Mouse (Mus musculus): ENCODE measurements around the gene Phf21a.

GRCm38 (mm10) chr2:92082196-92082595 lies 10.7 kb upstream of the Phf21a start:
- TF ChIP-seq POLR2A (IDR thresholded peaks at IDR 0.05; ENCODE audit: insufficient read depth, low read length) (no peak), CTCF (IDR thresholded peaks at IDR 0.05; ENCODE audit: low read depth, low read length) (no peak), EP300 (IDR thresholded peaks at IDR 0.05; ENCODE audit: insufficient read depth, low read depth, low read length) (no peak)
